Comparison of ENCODE assay signal across 15 mouse cellular contexts in the genomic region with DNA sequence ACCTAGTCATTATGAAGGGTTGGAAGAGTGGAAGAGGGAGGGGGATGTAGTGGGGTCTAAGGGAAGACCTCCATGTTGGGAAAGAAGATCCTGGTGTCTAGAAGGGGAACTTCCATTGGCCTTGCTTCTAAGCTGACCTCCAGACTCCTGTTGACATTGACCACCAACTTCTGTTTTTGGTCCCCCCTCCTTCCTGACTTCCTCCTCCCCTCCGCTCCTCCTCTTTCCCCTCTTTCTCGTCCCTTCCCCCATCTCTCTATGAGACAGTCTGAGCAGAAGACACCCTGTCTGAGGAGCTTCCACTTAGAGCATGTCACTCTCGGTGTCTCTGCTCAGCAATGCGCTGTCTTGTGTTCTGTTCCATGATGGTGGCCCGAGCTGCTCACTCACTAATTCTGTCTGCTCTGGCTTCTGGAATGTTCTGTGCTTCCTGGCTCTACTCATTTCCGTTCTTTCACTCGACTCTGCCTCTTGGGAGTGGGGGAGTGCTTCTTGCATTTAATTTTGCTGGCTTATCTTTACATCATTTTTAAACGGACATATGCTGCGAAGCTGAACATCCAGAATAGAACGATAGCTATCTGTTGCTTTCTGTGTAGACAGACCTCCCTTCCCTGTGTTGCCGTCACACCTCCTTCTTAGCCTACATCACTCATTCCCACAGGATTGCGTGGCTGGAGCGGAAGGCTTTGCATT.
"Had no signal": no experiment of that assay in that cellular context is flagged by ENCODE, and none has a peak within 500 bp of the region (broad histone marks: within the 10 kb centered on the region; RNA-seq: fewer than 3 reads in every experiment).

No protein-coding gene starts in this region.

- H3K4me3 ChIP-seq: left cerebral cortex, adult 2 months; limb, embryonic 12.5 days; liver, embryonic 15.5 days; midbrain, embryonic 13.5 days had no signal

- H3K27me3 ChIP-seq: limb, embryonic 12.5 days; liver, embryonic 15.5 days; midbrain, embryonic 13.5 days had no signal

- H3K4me2 ChIP-seq: limb, embryonic 12.5 days; liver, embryonic 11.5 days; liver, embryonic 15.5 days; lung, embryonic 14.5 days; midbrain, embryonic 13.5 days had no signal

- H3K9ac ChIP-seq: limb, embryonic 12.5 days; liver, embryonic 15.5 days; lung, embryonic 14.5 days; midbrain, embryonic 13.5 days had no signal

- H3K27ac ChIP-seq: left cerebral cortex, adult 2 months; limb, embryonic 12.5 days; liver, embryonic 15.5 days; macrophage; midbrain, embryonic 13.5 days; stomach, postnatal 0 days had no signal

- H3K36me3 ChIP-seq: limb, embryonic 12.5 days; liver, embryonic 15.5 days; midbrain, embryonic 13.5 days had no signal

- H3K4me1 ChIP-seq: limb, embryonic 12.5 days; liver, embryonic 15.5 days had no signal

- H3K9me3 ChIP-seq: limb, embryonic 12.5 days; liver, embryonic 15.5 days; midbrain, embryonic 13.5 days had no signal

- DNase-seq: kidney, adult 11 months; kidney, adult 9 months; kidney, postnatal 10 days; kidney, postnatal 4 days; lung, embryonic 14.5 days; lung, postnatal 10 days; right cerebral cortex, postnatal 25 days; thymus, postnatal 14 days had no signal

- ATAC-seq: midbrain, embryonic 13.5 days had no signal
